Mouse (Mus musculus) limb, embryonic 14.5 days (tissue): ENCODE data around the gene Tspear. TPM values are rescaled to one million over a fixed set of nuclear protein-coding genes. Genes with fewer than 3 reads are reported as not detected.

Experiments
- ATAC-seq: fragments of 200-750 bp; cut with Nextera tagmentation; 2 replicates; pipeline ENCODE4 v1.8.0; 2017; ENCODE audit warnings: low read depth, moderate number of reproducible peaks, moderate TSS enrichment; ENCODE audit not compliant: low FRiP score
- DNase-seq: peaks from one replicate; pipeline ENCODE4 v3.0.0-alpha.2; 2015; ENCODE audit warnings: low spot score
- H3K27ac ChIP-seq: fragments of 300-500 bp; sonication (generic); replicated peaks from 2 replicates; pipeline ENCODE4 v1.5.1; 2014; ENCODE audit warnings: low read depth, mild to moderate bottlenecking, low read length, moderate library complexity, mixed read lengths
- H3K27me3 ChIP-seq: fragments of 300-500 bp; sonication (generic); 2 replicates; pipeline ENCODE4 v1.6.1; 2014; ENCODE audit warnings: low read length, mixed read lengths; ENCODE audit not compliant: control insufficient read depth, insufficient read depth
- H3K36me3 ChIP-seq: fragments of 300-500 bp; sonication (generic); 2 replicates; pipeline ENCODE4 v1.6.1; 2014; ENCODE audit warnings: mild to moderate bottlenecking, low read length, moderate library complexity, mixed read lengths; ENCODE audit not compliant: control insufficient read depth, insufficient read depth
- H3K4me1 ChIP-seq: fragments of 300-500 bp; sonication (generic); 2 replicates; pipeline ENCODE4 v1.6.1; 2014; ENCODE audit warnings: antibody characterized with exemption, low read length, mixed read lengths; ENCODE audit not compliant: control insufficient read depth, insufficient read depth
- H3K4me2 ChIP-seq: fragments of 300-500 bp; sonication (generic); replicated peaks from 2 replicates; pipeline ENCODE4 v1.6.1; 2014; ENCODE audit warnings: low read depth, mild to moderate bottlenecking, low read length, moderate library complexity; ENCODE audit not compliant: severe bottlenecking
- H3K4me3 ChIP-seq: fragments of 300-500 bp; sonication (generic); replicated peaks from 2 replicates; pipeline ENCODE4 v1.5.1; 2014; ENCODE audit warnings: low read length
- H3K9ac ChIP-seq: fragments of 300-500 bp; sonication (generic); 2 replicates; pipeline ENCODE4 v1.6.1; 2014; ENCODE audit warnings: mild to moderate bottlenecking, low read depth, low read length, moderate library complexity; ENCODE audit not compliant: severe bottlenecking
- H3K9me3 ChIP-seq: fragments of 300-500 bp; sonication (generic); 2 replicates; pipeline ENCODE4 v1.6.1; 2016; ENCODE audit warnings: low read length; ENCODE audit not compliant: control insufficient read depth
- POLR2A ChIP-seq: fragments of 200-500 bp; IDR thresholded peaks from 2 replicates; pipeline ENCODE4 v1.8.0; 2012; ENCODE audit warnings: inconsistent platforms, mild to moderate bottlenecking, moderate library complexity, borderline replicate concordance; ENCODE audit not compliant: insufficient read depth, insufficient read length; ENCODE audit errors: extremely low read depth
- WGBS: fragments of 180-500 bp; shearing (Covaris S2); extraction: QIAGEN DNeasy Blood & Tissue Kit; methylation state at CpG from one replicate; pipeline ENCODE4 v1.1.7; 2014; 5-methylcytosine and 5-hydroxymethylcytosine counted together
- polyA plus RNA-seq, 2 experiments: library from polyadenylated mRNA; depleted of rRNA in 1 of 2; stranded (reverse) in 1 of 2; unstranded in 1 of 2; fragments of >200 nt; fragmentation: Nextera tagmentation in 1 of 2; extraction: Ambion mirVana in 1 of 2; gene quantifications; 2 replicates each; pipeline versions ENCODE4 v1.2.1 to v1.2.3; 2012 to 2014

The Tspear gene
- polyA plus RNA-seq (2012; rRNA removed) = 2.0 TPM in 2 replicates
- 1.1 and 1.5 TPM in 2 replicates for polyA plus RNA-seq (2014; fragmentation: Nextera tagmentation; extraction: Ambion mirVana)

DNA sequence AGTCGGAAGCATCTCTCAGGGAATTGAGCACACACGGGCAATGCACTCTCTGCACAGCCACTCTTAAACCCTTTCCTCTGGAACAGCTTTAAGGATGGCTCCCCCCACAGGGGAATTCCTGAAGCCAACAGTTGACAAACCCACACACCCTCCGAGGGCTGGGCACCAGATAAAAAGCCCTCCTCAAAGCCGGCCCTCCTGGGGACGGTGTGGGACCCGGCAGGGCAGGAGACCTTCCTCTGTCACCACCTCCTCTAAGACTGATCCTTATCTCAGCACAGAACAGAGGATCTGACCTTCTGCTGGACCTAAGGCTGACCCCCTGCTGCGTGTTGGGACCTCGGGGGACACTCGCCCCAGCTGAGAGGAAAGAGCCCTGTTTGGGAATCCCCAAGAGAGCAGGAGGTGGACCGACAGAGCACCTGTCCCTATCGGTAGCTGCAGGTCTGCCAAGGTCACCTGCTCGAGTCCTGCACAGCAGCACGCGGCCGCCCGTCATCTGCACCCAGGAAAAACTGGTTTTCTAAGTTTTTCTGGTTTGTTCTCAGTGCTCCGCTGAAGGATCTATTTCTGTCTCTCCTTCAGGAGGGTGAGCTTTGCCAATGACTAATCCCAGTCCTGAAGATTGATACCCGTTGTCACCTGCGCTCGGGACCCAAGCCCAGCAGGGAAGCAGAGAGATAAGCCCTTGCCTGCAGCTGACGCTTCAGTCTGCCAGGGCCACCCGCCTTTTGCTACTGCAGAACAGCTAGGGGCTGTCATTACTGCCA, at the start of gene Tspear:
Tspear (plus strand) TSS at position 675 of the 770 bp plus-strand sequence.
- ATAC-seq = no peak
- no peaks in the 10 kb centered on the region for H3K9me3 ChIP-seq
- peaks cover 8% of the 10 kb centered on the region for H3K4me1 ChIP-seq
- H3K36me3 ChIP-seq = no peaks in the 10 kb centered on the region
- no peak within 1 kb of the TSS for H3K4me3 ChIP-seq
- H3K4me2 ChIP-seq = no peak within 1 kb of the TSS
- TF ChIP-seq POLR2A = no peak
- H3K27me3 ChIP-seq = peaks cover 29% of the 10 kb centered on the region
- no peak within 1 kb of the TSS for H3K27ac ChIP-seq
- no peak within 1 kb of the TSS for H3K9ac ChIP-seq
- WGBS = 9% methylated on average over 22 of the region's 22 CpGs
- no peak for DNase-seq

DNA sequence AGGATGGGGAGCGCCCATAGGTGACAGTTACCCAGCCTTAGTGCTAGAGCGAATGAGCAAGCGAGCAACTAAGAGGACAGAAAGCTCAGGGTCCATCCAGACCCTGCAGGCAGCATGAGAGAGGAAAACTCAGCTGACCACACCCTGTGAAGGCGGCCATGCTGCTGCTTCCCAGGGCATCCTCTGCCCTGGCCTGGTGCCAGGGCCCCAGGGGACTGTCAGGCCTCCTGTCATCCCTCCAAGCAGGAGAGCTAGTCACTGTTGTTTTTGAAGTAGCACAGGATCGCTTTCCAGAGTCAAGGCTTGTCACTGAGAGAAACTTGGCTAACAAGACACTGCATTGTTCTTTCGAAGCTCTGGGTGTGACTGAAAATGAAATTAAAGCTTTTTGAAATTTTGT, 47.4 kb upstream of the Tspear start:
- Histone ChIP-seq H3K9ac (no peak overlapping the region), H3K4me3 (no peak overlapping the region), H3K27ac (no peak overlapping the region), H3K4me1 (no peaks in the 10 kb centered on the region), H3K36me3 (peaks cover 75% of the 10 kb centered on the region), H3K27me3 (no peaks in the 10 kb centered on the region), H3K9me3 (no peaks in the 10 kb centered on the region), H3K4me2 (no peak overlapping the region)
- DNase-seq = no peak
- ATAC-seq = no peak
- TF ChIP-seq POLR2A = no peak
- WGBS = 84% methylated on average over 6 of the region's 6 CpGs

DNA sequence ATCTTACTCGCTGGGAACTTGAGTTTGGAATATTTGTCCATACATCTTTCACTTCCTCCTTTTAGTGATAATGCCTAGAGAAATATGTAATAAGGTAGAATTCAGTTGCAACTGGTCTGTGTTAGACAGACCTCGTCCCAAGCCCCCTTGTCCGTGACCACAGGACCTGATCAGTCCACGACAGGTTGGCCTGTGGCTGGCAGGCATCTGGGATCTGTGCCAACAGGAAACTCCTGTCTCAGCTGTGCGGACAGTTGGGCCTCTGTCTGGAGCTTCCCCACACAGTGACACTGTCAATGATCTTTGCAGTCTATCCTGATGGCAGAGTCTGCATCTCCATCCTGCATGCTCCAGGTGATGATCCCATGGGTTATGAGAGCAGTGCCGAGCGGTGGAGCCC, 43.2 kb upstream of the Tspear start:
- ATAC-seq (no peak), DNase-seq (no peak)
- no peak for TF ChIP-seq POLR2A
- no peak overlapping the region for H3K27ac ChIP-seq
- no peaks in the 10 kb centered on the region for H3K27me3 ChIP-seq
- H3K9ac ChIP-seq = no peak overlapping the region
- H3K4me2 ChIP-seq = no peak overlapping the region
- H3K4me1 ChIP-seq = no peaks in the 10 kb centered on the region
- peaks cover 76% of the 10 kb centered on the region for H3K36me3 ChIP-seq
- 84% methylated on average over 7 of the region's 7 CpGs for WGBS
- no peaks in the 10 kb centered on the region for H3K9me3 ChIP-seq
- H3K4me3 ChIP-seq = no peak overlapping the region

DNA sequence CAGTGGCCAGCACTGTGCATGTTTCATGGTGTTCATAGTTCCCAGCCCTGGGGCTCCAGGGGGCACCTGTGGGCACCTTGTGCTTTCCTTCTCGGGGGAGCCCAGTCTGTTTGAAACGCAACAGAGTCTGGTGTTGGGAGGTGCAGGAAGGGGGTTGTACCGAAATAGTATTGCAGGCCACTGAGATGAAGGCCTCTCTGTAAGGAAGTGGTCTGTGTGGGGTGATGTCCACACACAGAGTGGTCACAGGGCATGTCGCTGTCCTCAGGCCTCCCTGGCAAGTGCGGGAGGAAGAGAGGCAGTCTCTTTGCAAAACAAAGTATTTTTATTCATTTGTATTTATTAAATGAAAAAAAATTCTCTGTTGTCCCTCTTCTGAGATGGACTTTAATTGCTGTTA, 40.8 kb upstream of the Tspear start:
- H3K9ac ChIP-seq = no peak overlapping the region
- H3K27me3 ChIP-seq = no peaks in the 10 kb centered on the region
- no peak overlapping the region for H3K27ac ChIP-seq
- H3K4me1 ChIP-seq = no peaks in the 10 kb centered on the region
- H3K4me3 ChIP-seq = no peak overlapping the region
- H3K9me3 ChIP-seq = no peaks in the 10 kb centered on the region
- H3K4me2 ChIP-seq = no peak overlapping the region
- ATAC-seq (no peak), DNase-seq (no peak)
- no peak for TF ChIP-seq POLR2A
- H3K36me3 ChIP-seq = peaks cover 58% of the 10 kb centered on the region
- 91% methylated on average over 5 of the region's 5 CpGs for WGBS

DNA sequence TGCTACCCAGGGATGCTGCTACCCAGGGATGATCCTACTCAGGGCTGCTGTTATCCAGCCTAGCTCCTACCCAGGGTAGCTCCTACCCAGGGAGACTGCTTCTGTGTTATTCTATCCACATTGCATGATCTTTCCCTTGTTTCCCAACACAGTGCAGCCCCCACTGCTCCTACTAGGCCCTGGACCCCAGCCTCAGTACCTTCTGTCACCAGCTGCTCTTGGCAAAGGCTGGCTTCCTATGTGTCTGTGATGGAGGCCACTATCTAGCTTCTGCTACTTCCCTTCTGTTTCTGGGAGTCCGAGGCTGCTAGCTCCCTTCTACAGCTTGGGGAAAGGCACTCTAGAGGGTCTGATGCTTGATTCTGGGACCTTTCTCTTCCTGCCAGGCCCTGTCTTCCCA, 38.9 kb upstream of the Tspear start:
- DNase-seq (no peak), ATAC-seq (no peak)
- Histone ChIP-seq H3K9ac (no peak overlapping the region), H3K36me3 (peaks cover 41% of the 10 kb centered on the region), H3K27me3 (no peaks in the 10 kb centered on the region), H3K4me1 (no peaks in the 10 kb centered on the region), H3K4me3 (no peak overlapping the region), H3K4me2 (no peak overlapping the region), H3K27ac (no peak overlapping the region), H3K9me3 (no peaks in the 10 kb centered on the region)
- TF ChIP-seq POLR2A = no peak
- WGBS = 88% methylated on average over 1 of the region's 1 CpGs
